9 mouse cellular contexts compared by ENCODE assay signal in genomic region chr1:183154296-183155204, GRCm38 (mm10).
DNase-seq lines count a peak whose midpoint lies in the region; ATAC-seq and TF ChIP-seq lines count a peak whose summit lies in the region.
"Had no signal": no experiment of that assay in that cellular context is flagged by ENCODE, and none has a peak within 500 bp of the region (broad histone marks: within the 10 kb centered on the region; RNA-seq: fewer than 3 reads in every experiment).

No protein-coding gene starts in this region.

- H3K27ac ChIP-seq in left cerebral cortex, adult 2 months = peak overlapping the region; percentile 76

- no peak for TF ChIP-seq CTCF in left cerebral cortex, adult 2 months (IDR thresholded peaks at IDR 0.05)

- no peak overlapping the region for H3K4me3 ChIP-seq in left cerebral cortex, adult 2 months

- ATAC-seq in monocyte, adult 5-6 weeks (replicated peaks; ENCODE audit: insufficient number of reproducible peaks, low FRiP score, low TSS enrichment, poor library complexity, severe bottlenecking) = no peak

- peak; percentile 10 for DNase-seq in adrenal gland, postnatal 14 days
- DNase-seq in adrenal gland, postnatal 10 days = no peak
- DNase-seq in left cerebral cortex, adult 2 months (ENCODE audit: extremely low spot score in 1 of 2, low spot score in 2 of 2) = no peak
- DNase-seq in left cerebral cortex, postnatal 10 days (ENCODE audit: extremely low spot score in 1 of 2, low spot score in 2 of 2) = no peak
- peak; percentile 20 for DNase-seq in brain, adult 2 months (ENCODE audit: low read depth, low spot score)
- peak; percentile 25 to 27 for DNase-seq in kidney, postnatal 4 days
- DNase-seq in gastrocnemius, postnatal 14 days = no peak
- DNase-seq: cerebellum, adult 2 months had no signal

- intact Hi-C loops in left cerebral cortex, adult 2 months (cut with DNase I) = loop anchor here (5.0 kb wide), 1 partner anchor 58 kb away; no protein-coding TSS in a partner anchor
- intact Hi-C loops in left cerebral cortex, postnatal 10 days (cut with DNase I) = no loop called here
- intact Hi-C loops in gastrocnemius, postnatal 14 days (cut with DNase I; ENCODE audit: low total_unique reads) = no loop called here

Comparison
In these comparisons a context has a peak if more than half of its experiments do, and no peak if none do; other contexts are left out.
1. DNase-seq: peak in adrenal gland, postnatal 14 days (single experiment), brain, adult 2 months (single experiment) and kidney, postnatal 4 days (2 of 2); none in adrenal gland, postnatal 10 days (single experiment), left cerebral cortex, adult 2 months (0 of 2), left cerebral cortex, postnatal 10 days (0 of 2) and gastrocnemius, postnatal 14 days (single experiment).